Mouse (Mus musculus): ENCODE results near the gene Wbp2.
A peak's percentile ranks its signal among the peaks of the same experiment; 100 is the strongest.
"Not testable (repeated sequence)": the region's sequence is repeated elsewhere in the genome, so short reads cannot be mapped to it uniquely, and the experiment has no call there.

The Wbp2 gene

DNA sequence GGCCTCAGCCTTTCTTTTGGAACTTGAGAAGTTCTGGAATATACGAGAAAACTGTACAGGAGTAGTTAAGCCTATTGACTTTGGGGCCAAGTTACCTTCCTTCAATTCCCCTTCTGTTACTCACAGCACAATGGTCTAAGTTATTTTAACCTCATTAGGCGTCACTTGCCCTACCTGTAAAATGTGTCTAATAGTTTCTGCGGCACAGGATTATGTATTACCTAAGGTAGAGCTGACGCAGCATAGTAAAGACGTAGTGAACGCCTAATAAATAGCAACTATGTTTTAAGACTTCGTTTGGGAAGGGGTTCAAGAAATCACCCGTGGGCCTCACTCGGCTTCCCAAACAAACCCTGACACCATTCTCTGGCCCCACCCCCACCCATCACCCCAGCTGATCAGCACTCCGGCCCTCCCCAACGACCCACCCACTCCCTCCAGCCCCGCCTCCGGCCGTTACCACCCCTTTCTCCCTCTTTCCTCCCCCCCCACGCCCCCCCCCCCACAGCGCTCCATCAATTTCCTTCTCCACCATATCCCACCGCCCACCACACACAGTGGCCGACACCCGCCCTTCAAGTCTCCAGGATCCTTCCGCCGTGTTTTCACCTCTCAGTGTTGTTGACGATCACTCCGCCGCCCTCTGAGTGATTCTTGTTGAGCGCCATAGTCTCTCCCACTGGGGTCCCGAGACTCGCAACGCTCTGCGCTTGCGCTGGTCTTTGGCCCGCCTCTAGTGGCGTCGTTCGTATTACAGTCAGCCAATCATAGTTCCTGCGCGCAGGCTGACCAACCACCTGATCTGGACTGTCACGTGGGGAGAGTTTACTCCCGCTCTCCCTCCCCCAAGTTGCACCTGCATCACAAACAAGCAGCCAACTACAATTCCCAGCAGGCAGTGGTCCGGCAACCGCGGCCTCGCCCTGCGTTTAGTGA is at the start of gene Wbp2:
Gene Wbp2, minus strand, starts transcription at position 738 of the 936 bp plus-strand sequence.
- DNase-seq (ENCODE audit: low spot score in 2 of 2): peak; percentile 94 to 99

GRCm38 (mm10) chr11:116134171-116134570 is 47.4 kb upstream of the Wbp2 start:
- no peak for DNase-seq (ENCODE audit: low spot score in 2 of 2)

DNA sequence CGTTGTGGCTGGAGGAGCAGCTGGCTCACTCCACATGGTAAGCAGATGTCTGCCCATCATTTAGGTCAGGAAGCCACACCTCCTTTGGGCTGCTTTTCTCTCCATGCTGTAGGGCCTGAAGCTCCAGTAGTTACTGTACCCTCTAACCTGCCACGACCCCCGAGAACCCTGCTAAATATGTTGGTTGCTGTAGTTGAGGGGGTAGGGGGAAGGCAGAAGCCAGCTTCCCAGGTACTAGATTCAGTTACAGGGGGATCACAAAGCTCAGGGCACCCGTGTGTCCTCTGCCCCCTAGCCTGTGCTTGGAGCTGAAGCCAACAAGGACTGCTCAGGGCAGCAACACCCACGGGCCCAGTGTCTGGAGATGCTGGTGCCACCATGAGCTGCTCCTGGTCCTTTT is 46.7 kb upstream of the Wbp2 start:
- DNase-seq (ENCODE audit: low spot score in 2 of 2): no peak

DNA sequence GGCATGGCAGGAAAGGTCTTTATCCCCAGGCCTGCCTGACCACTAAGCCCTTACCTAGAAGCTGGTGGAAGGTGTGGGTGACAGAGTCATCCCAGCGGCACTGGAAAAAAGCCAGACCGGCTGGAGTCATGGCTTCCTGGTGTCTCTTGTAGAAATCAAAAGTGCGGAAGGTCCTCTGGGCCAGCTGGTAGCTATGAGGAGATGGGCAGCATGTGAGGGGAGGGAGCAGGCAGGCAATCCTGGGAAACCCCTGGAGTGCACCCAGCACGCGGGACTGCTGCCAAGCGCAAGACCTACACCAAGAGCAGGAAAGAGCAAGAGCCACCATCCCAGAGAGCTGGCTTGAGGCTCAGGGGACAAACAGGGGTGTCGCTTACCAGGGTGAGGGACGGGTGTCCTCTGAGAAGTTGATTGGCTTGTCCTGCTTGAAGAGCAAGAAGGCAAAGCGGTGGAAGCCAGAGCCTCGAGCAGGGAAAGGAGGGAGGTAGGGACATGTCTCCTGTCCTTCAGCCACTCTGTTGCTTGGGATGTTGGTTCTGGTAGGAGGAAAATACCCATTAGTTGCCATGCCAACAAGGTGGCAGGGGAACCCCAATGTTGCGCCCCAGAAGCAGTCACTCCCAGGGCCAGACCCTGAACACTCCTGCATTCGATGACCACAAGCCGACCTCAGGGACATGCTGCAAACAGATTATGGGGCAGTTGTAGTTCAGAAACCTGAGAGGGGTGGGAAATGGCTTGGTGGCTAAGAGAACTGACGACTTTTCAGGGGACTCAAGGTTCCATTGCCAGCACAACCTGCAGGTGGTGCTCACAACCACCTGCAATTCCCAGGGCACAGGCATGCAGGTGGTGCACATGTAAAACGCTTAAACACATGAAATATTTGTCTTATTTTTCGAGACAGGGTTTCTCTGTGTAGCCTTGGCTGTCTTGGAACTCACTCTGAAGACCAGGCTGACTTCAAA is 45.9 kb upstream of the Wbp2 start:
- DNase-seq (ENCODE audit: low spot score in 2 of 2): no peak

DNA sequence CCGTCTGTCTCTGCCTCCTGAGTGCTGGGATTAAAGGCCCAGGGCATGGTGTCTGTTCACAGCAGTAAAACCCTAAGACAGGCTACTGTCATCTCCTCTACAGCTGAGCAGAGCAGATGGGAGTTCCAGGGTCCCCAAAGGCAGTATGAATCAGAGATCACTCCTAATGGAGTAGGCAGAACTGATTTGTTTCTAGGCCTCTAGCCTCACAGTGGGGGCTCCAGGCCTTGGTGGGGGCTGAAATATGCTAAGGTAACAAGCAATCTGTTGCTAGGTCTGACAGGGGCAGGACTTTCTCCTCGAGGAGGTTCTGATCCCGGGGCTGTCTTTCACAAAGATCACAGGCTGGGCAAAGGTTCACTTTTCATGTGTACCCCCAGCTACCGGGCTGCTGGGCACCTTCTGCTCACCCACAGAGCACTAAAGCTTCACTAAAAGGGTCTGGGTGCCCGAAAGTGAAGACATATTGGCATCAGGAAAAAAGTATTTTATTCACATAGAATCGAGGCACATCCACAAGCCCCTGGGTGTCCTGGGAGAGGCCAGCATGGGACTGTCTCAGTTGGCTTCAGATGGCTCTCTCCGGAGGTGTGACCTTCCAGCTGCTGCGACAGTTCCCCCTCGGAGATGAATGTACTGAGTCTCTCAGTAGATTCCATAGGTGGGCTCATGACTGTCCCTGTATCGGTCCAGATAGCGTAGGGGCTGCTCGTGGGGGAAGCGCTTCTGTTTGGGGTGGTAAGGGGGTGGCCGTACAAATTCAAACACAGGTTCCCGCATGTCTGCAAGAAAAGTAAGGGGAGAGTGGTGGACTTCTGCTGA is 44.8 kb upstream of the Wbp2 start:
- no peak for DNase-seq (ENCODE audit: low spot score in 2 of 2)

DNA sequence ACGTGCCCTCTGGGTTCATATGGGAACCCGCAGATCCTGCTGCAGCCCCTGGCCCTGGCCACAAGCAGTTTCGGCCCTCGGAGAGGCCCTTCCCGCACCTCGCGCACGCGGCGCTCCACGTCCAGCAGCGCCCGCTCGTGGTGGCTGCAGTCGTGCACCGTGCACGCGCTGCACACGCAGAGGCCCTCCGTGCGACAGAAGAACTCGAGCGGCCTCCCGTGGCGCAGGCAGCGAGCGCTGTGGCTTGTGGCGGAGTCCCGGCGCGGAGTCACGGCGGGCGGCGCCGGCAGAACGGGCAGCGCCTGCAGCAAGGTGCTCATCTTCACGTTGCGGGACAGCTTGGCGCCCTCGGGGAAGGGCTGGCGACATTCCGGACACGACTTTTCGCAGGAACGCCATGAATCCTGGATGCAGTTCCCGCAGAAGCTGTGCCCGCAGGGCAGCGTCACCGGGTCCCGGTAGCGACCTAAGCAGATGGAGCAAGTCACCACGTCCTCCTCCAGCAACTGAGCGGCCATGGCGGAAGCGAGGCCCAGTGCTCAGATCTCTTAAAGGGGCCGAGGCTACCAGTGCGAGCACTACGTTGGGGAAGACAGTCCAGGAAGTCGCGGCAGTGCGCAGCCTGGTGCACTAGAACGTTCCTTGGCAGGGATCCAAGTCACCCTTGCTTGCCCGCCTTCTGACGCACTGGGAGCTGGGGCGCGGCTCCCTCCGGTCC is 43.9 kb upstream of the Wbp2 start, which contains the start of gene Trim65:
Gene Trim65, minus strand, starts transcription at position 641 of the 718 bp plus-strand sequence.
- peak; percentile 72 to 82 for DNase-seq (ENCODE audit: low spot score in 2 of 2)

DNA sequence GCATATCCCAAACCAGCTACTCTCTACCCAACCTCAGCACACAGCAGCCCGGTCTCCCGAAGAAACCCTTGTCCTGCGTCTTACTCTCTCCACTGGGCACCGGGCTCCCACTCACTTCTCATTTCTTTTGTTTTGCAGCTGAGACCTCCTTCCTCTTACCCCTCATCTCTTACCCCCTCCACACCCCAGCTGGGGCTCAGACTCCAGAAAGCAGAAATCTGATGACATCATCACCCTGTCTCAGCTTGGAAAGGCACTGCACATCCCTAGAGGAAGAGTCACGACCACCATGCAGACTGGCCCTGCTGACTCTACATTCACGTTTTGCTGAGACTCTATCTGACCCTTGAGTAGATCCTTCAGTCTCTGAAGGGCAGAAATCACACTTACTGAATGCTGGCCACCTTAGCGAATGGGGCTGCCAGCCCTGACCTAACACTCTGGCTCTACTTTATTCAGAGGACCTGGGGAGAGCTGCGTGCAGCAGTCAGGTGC is 43.2 kb upstream of the Wbp2 start:
- DNase-seq (ENCODE audit: low spot score in 2 of 2): no peak

DNA sequence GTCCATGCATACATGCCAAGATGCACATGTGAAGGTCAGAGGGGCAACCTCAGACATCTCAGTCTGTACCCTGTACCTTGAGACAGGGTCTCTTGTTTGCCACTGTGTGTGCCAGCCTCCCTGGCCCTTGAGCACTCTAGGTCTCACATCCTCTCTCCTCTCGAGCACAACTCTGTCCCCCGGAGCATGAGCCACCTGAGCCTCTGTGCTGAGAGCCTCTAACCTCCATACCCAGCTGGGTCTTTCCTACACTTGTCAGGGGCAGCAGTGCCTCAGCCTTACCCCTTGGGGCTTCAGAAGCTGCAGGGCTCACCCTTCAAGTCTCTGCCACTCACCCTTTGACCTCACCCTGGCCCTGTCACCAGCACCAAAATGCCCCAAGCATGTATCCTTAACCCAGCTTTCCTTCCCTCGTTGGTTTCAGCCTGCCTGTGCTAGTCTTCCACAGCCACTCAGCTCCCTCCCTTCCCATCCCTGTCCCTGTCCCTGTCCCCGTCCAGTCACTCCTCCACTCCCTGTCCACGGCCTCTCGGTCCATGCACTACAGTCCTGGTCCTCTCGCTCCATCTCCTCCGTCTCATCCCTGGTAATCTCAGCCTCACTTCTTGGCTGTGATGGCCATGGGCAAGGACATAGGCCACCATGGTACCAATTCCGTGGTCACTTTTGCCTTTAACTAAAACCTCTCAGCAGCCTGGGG is 42.4 kb upstream of the Wbp2 start:
- DNase-seq (ENCODE audit: low spot score in 2 of 2): no peak

DNA sequence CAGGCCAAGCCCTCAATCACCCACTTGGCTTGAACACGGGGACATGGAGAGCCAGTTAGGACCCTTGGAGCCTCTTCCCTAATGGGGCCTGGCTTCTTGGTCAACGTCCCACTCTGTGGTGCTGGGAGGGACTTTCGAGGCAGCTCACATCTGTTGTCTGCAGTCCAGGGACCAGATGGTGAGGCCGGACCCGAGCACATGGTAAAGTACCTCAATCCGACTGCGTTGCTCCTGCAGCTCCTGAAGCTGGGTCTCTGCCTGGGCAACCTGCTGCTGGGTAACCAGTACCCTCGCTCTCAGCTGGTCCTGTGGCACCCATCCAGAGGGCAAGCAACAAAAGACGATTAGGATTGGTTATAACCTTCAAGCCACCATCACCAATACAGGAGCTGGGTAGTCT is 41.2 kb upstream of the Wbp2 start:
- DNase-seq (ENCODE audit: low spot score in 2 of 2): no peak

DNA sequence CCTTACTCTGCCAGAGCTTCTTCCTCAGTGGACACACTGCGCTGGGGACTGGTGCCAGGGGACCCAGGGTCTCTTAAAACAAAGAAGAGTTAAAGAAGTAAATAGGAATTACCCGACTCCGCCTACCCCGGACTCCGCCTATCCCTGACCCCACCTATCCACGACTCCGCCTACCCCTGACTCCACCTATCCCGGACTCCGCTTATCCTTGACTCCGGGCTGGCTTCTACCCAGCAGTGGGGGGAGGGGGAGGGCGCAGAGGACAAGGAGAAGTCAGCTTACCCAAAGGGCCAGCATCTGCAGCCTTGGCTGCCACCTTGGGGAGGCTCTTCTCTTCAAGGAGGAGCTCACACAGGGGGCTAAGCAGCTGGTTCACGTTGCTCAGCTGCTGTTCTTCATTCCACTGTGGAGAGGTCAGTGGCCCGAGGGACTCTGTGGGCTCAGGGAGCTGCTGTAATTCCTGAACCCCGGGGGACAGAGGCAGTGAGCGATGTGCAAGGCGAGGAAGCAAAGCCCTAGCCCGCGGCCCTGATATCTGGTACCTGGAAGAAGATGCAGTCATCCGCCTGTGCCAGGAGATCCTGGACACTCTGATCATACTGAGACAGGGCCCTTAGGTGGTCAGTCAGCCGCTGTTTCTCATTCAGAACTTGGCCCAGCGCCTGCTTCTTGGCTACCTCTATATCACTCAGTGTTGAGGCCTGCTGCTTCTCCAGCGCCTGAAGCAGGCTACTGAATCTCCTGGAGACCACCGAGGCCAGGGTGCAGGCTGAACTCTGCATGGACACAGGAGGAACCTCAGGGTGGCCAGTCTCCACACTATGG is 40.6 kb upstream of the Wbp2 start, which contains the start of gene Trim47:
Gene Trim47, minus strand, starts transcription at position 55 of the 825 bp plus-strand sequence.
- no peak for DNase-seq (ENCODE audit: low spot score in 2 of 2)

- no peak for DNase-seq (ENCODE audit: low spot score in 2 of 2)
Observed at GRCm38 (mm10) chr11:116126261-116126660, 39.5 kb upstream of the Wbp2 start.

- not testable (repeated sequence) for DNase-seq (ENCODE audit: low spot score in 2 of 2)
Observed at GRCm38 (mm10) chr11:116121731-116122245, 35.0 kb upstream of the Wbp2 start.

DNA sequence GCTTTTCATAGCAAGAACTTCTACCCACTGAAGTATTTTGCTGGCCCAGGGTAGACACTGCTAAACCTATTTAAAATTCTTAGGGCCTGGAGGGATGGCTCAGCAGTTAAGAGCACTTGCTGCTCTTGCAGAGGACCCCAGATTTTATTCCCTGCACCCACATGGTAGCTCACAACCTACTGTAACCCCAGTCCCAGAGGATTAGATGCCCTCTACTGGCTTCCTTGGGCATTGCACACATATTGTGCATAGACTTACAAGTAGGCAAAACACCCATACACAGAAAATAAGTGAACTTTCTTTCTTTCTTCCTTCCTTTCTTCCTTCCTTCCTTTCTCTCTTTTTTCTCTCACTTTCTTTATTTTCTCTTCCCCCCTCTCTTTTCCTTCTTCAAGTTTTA is 31.0 kb upstream of the Wbp2 start:
- DNase-seq (ENCODE audit: low spot score in 2 of 2): no peak

- DNase-seq (ENCODE audit: low spot score in 2 of 2): no peak
Observed at GRCm38 (mm10) chr11:116117241-116117640, 30.4 kb upstream of the Wbp2 start.

DNA sequence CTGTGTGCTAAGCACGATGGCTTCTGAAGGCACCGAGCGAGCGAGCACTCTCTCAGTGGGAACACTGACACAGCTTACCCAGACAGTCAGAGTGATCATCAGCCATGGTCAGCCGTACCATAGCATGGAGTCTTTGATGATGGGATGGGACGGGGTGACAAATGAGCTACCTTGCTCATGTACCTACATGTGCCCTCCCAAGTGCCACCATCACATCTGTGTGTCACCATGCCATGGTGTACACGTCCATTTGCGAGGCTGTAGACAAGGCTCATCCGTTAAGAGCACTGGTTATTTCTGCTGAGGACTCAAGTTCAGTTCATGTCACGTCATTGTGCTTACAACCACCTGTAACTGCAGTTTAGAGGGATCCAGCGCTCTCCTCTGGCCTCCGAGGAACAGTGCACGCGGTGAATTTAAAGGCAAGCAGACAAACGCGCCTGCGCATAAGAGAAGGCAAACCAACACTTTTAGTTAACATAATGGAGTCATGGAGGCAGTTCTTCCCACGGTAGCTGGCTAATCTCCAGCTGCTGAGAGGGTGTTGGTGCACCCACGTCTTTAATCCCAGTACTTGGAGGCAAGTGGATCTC is 24.9 kb upstream of the Wbp2 start:
- no peak for DNase-seq (ENCODE audit: low spot score in 2 of 2)

GRCm38 (mm10) chr11:116111067-116111466 is 24.3 kb upstream of the Wbp2 start:
- DNase-seq (ENCODE audit: low spot score in 2 of 2): no peak

GRCm38 (mm10) chr11:116110540-116110939 is 23.7 kb upstream of the Wbp2 start:
- DNase-seq (ENCODE audit: low spot score in 2 of 2): no peak

DNA sequence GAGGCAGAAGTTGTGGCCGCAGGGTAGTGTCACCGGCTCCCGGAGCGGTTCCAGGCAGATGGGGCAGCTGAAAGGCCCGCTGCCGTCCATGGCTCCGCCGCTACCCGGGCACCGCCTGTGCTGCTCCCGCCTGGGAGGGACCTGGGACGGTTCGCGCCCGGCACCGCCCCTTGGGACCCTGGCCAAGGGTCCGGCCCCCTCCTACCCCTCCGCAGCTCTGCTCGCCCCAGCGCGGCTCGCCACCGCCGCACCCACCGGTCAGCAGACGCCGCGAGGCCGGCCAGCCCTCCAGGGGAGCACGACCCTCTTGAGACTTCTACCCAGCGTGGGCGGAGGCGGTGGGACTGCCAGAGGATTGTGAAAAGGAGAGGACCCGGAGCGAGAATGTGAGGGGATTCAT is 23.3 kb upstream of the Wbp2 start:
- no peak for DNase-seq (ENCODE audit: low spot score in 2 of 2)

Measured in frontal cortex, postnatal 14 days (tissue).